Mouse (Mus musculus) adrenal gland, adult (tissue): ENCODE measurements at regions not wholly inside any gene's neighbourhood (a gene's known extent, or its start where the extent isn't known, plus 50 kb on each side); places are given as distances from the start of the nearest gene placed in this dataset.
A peak's percentile ranks its signal among the peaks of the same experiment; 100 is the strongest.

Experiments used
- DNase-seq, 2 experiments: peaks; one replicate each; pipeline ENCODE4 v3.0.0; 2022 to 2023; ENCODE audit warnings: low spot score in 1 of 2; ENCODE audit not compliant: inconsistent age in 2 of 2

GRCm38 (mm10) chr14:46639116-46639826 lies 121.1 kb upstream of the Cdkn3 start:
- no peak for DNase-seq

- no peak for DNase-seq
Observed at GRCm38 (mm10) chr14:46638516-46638915, 121.8 kb upstream of the Cdkn3 start.

GRCm38 (mm10) chr14:46637240-46637639 lies 123.1 kb upstream of the Cdkn3 start:
- no peak for DNase-seq

DNA sequence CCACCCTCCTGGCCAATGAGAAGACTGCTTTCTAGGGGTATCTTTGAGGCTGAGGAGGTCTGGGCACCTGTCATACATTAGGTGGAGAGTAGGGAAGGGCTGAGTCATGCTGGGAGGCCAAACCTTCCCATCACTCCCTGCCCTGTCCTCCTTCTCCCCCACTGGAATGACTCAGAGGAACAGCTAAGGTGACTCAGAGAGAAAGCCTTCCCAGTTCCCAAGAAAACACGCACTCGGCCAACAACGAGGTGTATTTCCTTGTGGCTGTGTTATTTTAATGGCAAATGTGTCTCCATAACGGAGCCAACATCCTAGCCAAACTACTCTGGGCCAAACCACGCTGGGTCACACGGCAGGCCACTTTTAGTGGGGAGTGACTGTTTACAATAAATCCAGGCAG lies 124.0 kb upstream of the Cdkn3 start:
- peak; percentile 56 to 78 for DNase-seq

DNA sequence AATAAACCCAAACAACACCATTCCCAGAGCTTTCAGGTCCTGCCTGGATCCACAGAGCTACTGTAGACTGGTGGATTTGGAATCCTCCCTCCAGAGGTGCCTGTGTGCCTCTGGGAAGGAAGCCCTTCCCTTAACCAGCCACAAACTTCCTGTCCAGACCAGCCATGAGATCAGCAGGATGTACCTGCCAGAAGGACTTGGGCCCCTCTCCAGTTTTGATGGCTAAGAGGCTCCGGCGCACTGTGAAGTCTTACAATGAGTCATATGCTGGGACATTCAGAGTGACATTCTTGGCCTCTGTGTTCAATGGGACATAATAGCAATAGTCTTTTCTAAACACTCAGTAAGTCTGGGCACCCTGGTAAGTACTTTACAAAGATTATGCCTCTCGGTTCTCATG lies 125.0 kb upstream of the Cdkn3 start:
- DNase-seq: peak; percentile 26 to 27

DNA sequence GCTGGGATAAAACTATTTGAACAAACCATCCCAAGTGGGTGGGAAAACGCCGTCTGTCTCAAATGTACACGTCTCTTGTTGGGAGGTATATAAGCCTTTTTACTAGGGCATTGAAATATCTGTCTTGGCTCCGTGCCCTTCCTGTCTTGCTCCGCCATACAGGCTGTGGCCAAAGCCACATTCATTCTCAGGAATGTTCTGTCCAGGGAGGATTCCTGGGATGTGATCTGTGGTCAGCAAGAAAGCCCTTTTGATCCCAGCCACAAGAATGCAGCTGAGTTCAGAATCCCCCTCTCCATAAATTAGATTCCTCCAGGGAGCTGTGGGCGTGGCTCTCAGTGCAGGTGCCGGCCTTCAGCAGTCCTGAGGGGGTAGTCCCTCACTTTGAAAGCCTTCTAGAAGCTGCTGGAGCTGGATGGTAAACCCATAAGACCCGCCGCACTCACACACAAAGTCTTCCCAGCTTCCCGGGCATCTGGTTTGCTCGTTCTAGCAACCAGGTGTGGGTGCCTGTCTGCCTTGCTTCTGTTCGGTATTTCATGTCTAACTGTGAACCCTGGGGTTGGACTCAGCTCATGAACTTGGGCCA lies 125.6 kb upstream of the Cdkn3 start:
- DNase-seq: no peak

DNA sequence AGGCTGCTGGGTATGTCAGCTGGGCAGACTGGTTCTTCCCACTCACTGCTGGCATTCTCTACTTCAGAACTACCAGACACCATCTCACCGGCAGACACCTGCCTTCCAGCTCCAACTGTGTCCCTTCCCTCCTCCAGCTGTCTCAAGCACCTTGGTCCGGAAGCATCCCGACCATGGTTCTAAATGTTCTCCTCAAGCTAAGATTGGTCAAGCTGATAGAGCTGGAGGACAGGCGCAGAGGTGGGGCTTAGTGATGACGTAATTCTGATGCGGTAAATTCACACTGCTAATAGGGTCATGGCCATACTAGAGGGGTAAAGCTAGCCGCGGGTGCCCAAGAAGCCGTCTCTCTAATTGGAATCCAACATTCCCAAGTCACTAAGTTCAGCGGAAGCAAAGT lies 126.1 kb upstream of the Cdkn3 start:
- DNase-seq: no peak

- no peak for DNase-seq
Observed at GRCm38 (mm10) chr14:46627690-46628089, 132.7 kb upstream of the Cdkn3 start.

DNA sequence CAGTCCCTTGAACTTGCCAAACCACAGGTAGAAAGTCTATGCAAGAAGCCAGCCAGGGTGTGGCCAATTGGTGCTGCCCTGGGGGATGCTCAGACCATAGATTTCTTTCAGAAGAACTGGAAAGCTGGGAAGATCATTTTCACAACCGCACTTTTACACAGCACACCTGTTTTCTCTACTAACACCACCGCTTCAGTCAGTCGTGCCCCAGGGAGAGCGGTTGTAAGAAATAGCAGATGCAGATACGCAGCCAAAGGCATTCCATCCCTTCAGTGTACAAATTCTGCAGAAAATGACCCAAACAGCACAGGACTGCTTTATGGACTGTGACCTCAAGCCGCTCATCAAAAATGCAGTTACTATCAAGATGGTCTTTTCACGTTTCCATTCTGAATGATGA lies 134.6 kb upstream of the Cdkn3 start:
- DNase-seq: no peak

DNA sequence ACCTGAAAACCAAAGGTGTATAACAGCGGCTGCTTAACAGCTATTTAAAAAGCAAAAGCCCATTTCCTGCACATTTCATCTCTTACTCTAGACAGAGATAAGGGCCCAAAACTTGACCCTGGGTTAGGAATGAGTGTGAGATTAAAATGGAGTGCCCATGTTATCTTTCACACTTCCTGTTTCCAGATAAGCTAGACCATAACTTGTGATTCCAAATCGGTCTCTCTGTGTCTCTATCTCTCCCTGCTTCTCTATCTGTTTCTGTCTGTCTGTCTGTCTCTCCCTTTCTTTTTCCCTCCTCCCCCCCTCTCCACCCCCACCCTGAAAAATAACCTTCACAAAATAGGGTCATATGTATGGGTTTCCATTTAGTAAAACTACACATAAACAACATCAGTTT lies 136.7 kb upstream of the Cdkn3 start:
- no peak for DNase-seq

GRCm38 (mm10) chr14:46616030-46616429 lies 144.3 kb upstream of the Cdkn3 start:
- no peak for DNase-seq

GRCm38 (mm10) chr14:46614936-46615335 lies 145.4 kb upstream of the Cdkn3 start:
- no peak for DNase-seq

- no peak for DNase-seq
Observed at GRCm38 (mm10) chr14:46613748-46614147, 146.6 kb upstream of the Cdkn3 start.

- DNase-seq: no peak
Observed at GRCm38 (mm10) chr14:46613211-46613610, 147.1 kb upstream of the Cdkn3 start.

DNA sequence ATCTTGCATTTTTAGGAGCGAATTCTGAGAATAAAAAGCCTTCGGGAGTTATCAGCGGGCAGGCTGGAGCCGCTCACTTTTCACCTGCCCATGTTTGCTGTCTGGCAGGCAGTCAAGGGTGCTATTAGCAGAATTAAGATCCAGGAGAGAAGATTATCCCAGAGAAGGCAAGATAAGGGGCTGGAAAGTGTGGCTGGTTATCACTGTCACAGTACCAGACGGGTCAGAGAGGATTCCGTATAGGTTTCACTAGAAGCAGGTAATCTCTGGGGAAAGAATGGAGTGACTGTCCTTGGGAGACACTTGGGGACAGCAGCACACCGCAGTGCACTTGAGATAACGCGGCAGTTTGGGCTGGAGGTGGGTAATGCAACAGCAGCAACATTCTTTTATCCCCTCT lies 147.8 kb upstream of the Cdkn3 start:
- DNase-seq: no peak

DNA sequence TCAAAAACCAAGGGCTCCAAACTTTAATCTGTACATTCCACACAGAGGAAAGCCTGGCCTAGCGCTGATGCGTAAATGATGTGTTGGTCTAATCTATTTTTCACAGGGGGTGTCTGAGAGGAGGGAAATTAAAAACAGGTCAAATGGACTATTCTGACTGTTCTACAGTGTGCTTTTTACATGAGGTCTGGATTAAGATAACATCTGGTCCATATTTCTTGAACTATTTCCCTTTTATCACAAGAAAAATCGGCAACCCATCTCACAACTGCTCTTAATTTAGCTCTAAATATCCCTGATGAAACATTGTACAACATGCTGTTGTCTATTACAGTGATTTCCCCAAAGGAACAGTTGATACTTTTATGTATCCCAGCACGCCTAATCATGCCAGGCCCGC lies 149.4 kb upstream of the Cdkn3 start:
- no peak for DNase-seq

- DNase-seq: no peak
Observed at GRCm38 (mm10) chr14:46610226-46610855, 150.0 kb upstream of the Cdkn3 start.

- DNase-seq: no peak
Observed at GRCm38 (mm10) chr14:46606694-46607093, 153.6 kb upstream of the Cdkn3 start.

GRCm38 (mm10) chr14:46606037-46606436 lies 154.3 kb upstream of the Cdkn3 start:
- no peak for DNase-seq

- DNase-seq: no peak
Observed at GRCm38 (mm10) chr14:46604886-46605531, 155.3 kb upstream of the Cdkn3 start.

GRCm38 (mm10) chr14:46604156-46604885 lies 156.0 kb upstream of the Cdkn3 start:
- DNase-seq: no peak
